Comparison of ENCODE assay signal across 26 mouse cellular contexts in the genomic region with DNA sequence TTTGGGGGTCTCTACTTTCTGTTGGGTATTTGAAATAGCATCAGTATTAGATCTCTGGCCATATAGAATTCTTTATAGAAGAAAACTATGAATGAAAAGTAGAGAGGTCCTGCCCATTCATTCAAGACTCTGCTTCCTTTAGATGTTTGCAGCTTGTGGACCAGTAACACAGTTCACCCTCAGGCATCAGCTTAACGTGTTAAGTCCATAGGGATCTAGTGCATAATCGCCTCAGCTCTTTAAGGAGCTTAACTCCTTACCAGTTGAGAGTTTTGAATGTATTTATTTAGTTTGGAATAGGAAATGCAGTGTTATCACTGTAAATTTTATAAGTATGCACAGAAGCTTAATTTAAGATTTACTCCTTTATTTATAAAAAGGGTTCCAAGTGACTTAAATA. TPM values are rescaled to one million over a fixed set of nuclear protein-coding genes. Genes with fewer than 3 reads are reported as not detected.
A peak's percentile ranks its signal among the peaks of the same experiment; 100 is the strongest.
DNase-seq lines count a peak whose midpoint lies in the region; ATAC-seq and TF ChIP-seq lines count a peak whose summit lies in the region.
"Had no signal": no experiment of that assay in that cellular context is flagged by ENCODE, and none has a peak within 500 bp of the region (broad histone marks: within the 10 kb centered on the region; RNA-seq: fewer than 3 reads in every experiment).

No protein-coding gene starts in this region.

- DNase-seq in midbrain, embryonic 11.5 days (ENCODE audit: low spot score, missing footprints): peak; percentile 85
- DNase-seq in brain, embryonic 14.5 days (ENCODE audit: low read depth): peak; percentile 47
- DNase-seq in retina, embryonic 14.5 days (ENCODE audit: low spot score): peak; percentile 12
- DNase-seq in retina, postnatal 7 days (ENCODE audit: low read depth, low spot score): peak; percentile 78
- no peak for DNase-seq in thymus, adult 18-20 months
- DNase-seq in lung, adult 18-20 months: no peak
- DNase-seq: adrenal gland, adult 8-10 months; adrenal gland, postnatal 14 days; adrenal gland, postnatal 36 days; B cell, adult 2 months; cerebellum, adult 11 months; cerebellum, adult 18-20 months; cerebellum, adult 8-10 months; cerebellum, adult 9-11 months; cerebellum, postnatal 14 days; cerebellum, postnatal 36 days had no signal

- H3K4me3 ChIP-seq in midbrain, embryonic 11.5 days (ENCODE audit: low read depth, low read length): no peak overlapping the region
- no peak overlapping the region for H3K4me3 ChIP-seq in midbrain, embryonic 15.5 days
- H3K4me3 ChIP-seq: embryonic facial prominence, embryonic 10.5 days; embryonic facial prominence, embryonic 12.5 days; forebrain, embryonic 13.5 days; forebrain, embryonic 15.5 days had no signal

- no peaks in the 10 kb centered on the region for H3K27me3 ChIP-seq in midbrain, embryonic 11.5 days (ENCODE audit: control insufficient read depth, insufficient read depth, low read length)
- no peaks in the 10 kb centered on the region for H3K27me3 ChIP-seq in midbrain, embryonic 15.5 days (replicated peaks)
- H3K27me3 ChIP-seq: CH12.LX; embryonic facial prominence, embryonic 12.5 days; forebrain, embryonic 13.5 days; forebrain, embryonic 15.5 days; Patski had no signal

- no peak overlapping the region for H3K4me2 ChIP-seq in midbrain, embryonic 11.5 days
- H3K4me2 ChIP-seq in midbrain, embryonic 15.5 days: no peak overlapping the region
- H3K4me2 ChIP-seq: embryonic facial prominence, embryonic 12.5 days; forebrain, embryonic 13.5 days; forebrain, embryonic 15.5 days had no signal

- no peaks in the 10 kb centered on the region for H3K36me3 ChIP-seq in midbrain, embryonic 11.5 days (ENCODE audit: control insufficient read depth, insufficient read depth, low read length)
- no peaks in the 10 kb centered on the region for H3K36me3 ChIP-seq in midbrain, embryonic 15.5 days (replicated peaks)

- H3K27ac ChIP-seq in midbrain, embryonic 11.5 days (ENCODE audit: low read depth, low read length): no peak overlapping the region
- no peak overlapping the region for H3K27ac ChIP-seq in midbrain, embryonic 15.5 days
- H3K27ac ChIP-seq: embryonic facial prominence, embryonic 10.5 days; embryonic facial prominence, embryonic 12.5 days; forebrain, embryonic 13.5 days; forebrain, embryonic 15.5 days had no signal

- no peak for ATAC-seq in midbrain, embryonic 11.5 days (ENCODE audit: low FRiP score)
- no peak for ATAC-seq in midbrain, embryonic 15.5 days (replicated peaks)
- ATAC-seq: activated CD4-positive, CD25-positive, alpha-beta regulatory T cell, adult 4 months; CD4-positive, CD25-positive, alpha-beta regulatory T cell, adult 4 months; forebrain, embryonic 13.5 days; forebrain, embryonic 15.5 days; Patski had no signal

- TF ChIP-seq POLR2A in brain, embryonic 14.5 days (IDR thresholded peaks at IDR 0.05; ENCODE audit: borderline replicate concordance, extremely low read depth, insufficient read depth, insufficient read length, poor library complexity, severe bottlenecking): no peak

- TF ChIP-seq CTCF in brain, embryonic 14.5 days (IDR thresholded peaks at IDR 0.05; ENCODE audit: borderline replicate concordance, extremely low read depth, insufficient read depth, insufficient read length): no peak

- H3K9ac ChIP-seq in midbrain, embryonic 11.5 days (ENCODE audit: low read length): no peak overlapping the region
- H3K9ac ChIP-seq in midbrain, embryonic 15.5 days: no peak overlapping the region
- H3K9ac ChIP-seq: embryonic facial prominence, embryonic 12.5 days; forebrain, embryonic 13.5 days; forebrain, embryonic 15.5 days had no signal

- no peaks in the 10 kb centered on the region for H3K9me3 ChIP-seq in midbrain, embryonic 11.5 days (ENCODE audit: control insufficient read depth, low read length)
- no peaks in the 10 kb centered on the region for H3K9me3 ChIP-seq in midbrain, embryonic 15.5 days
- H3K9me3 ChIP-seq: embryonic facial prominence, embryonic 10.5 days; embryonic facial prominence, embryonic 12.5 days; forebrain, embryonic 13.5 days; forebrain, embryonic 15.5 days; G1E had no signal

- 25% methylated on average over 2 of the region's 2 CpGs for WGBS in midbrain, embryonic 11.5 days
- WGBS in midbrain, embryonic 15.5 days: 29% methylated on average over 2 of the region's 2 CpGs

- H3K4me1 ChIP-seq in midbrain, embryonic 11.5 days (ENCODE audit: control insufficient read depth, insufficient read depth, low read length): no peaks in the 10 kb centered on the region
- H3K4me1 ChIP-seq in midbrain, embryonic 15.5 days: no peaks in the 10 kb centered on the region; the same call in 1 of the 2 replicates
- H3K4me1 ChIP-seq: embryonic facial prominence, embryonic 10.5 days; embryonic facial prominence, embryonic 12.5 days; forebrain, embryonic 13.5 days; forebrain, embryonic 15.5 days had no signal

RNA-seq across cellular contexts. Expression of a gene that starts 27.0 kb away (rescaled TPM):
- polyA plus RNA-seq in midbrain, embryonic 11.5 days (2014; fragmentation: Nextera tagmentation; extraction: Ambion mirVana): 33.6 and 38.8 TPM in 2 replicates
- polyA plus RNA-seq in midbrain, embryonic 15.5 days (2015; fragmentation: Nextera tagmentation; extraction: Ambion mirVana): 40.6 and 50.1 TPM in 2 replicates
- polyA plus RNA-seq in brain, embryonic 14.5 days (2012; rRNA removed): 20.1 and 25.4 TPM in 2 replicates

Comparison
In these comparisons a context has a peak if more than half of its experiments do, and no peak if none do; other contexts are left out.
1. DNase-seq: peak in midbrain, embryonic 11.5 days (single experiment), brain, embryonic 14.5 days (single experiment), retina, embryonic 14.5 days (single experiment) and retina, postnatal 7 days (single experiment); none in thymus, adult 18-20 months (0 of 2) and lung, adult 18-20 months (0 of 2).